Mouse (Mus musculus) liver, embryonic 14.5 days (tissue): ENCODE measurements at regions not wholly inside any gene's neighbourhood (a gene's known extent, or its start where the extent isn't known, plus 50 kb on each side); places are given as distances from the start of the nearest gene placed in this dataset.

ENCODE experiments used
- CTCF ChIP-seq: IDR thresholded peaks from 2 replicates; pipeline ENCODE4 v1.5.1; 2016; ENCODE audit warnings: antibody characterized with exemption, low read depth, control low read depth
- EP300 ChIP-seq: IDR thresholded peaks from 2 replicates; pipeline ENCODE4 v1.6.1; 2016; ENCODE audit warnings: antibody characterized with exemption, low read depth

GRCm38 (mm10) chr4:72946369-72946981, 94.0 kb upstream of the Aldoart1 start:
- TF ChIP-seq EP300 (no peak), CTCF (no peak)
